Mouse (Mus musculus) hindbrain, embryonic 14.5 days (tissue): ENCODE measurements at regions not wholly inside any gene's neighbourhood (a gene's known extent, or its start where the extent isn't known, plus 50 kb on each side); places are given as distances from the start of the nearest gene placed in this dataset.
A peak's percentile ranks its signal among the peaks of the same experiment; 100 is the strongest.

Experiments
- ATAC-seq: fragments of 200-750 bp; cut with Nextera tagmentation; 2 replicates; pipeline ENCODE4 v1.8.0; 2017; ENCODE audit warnings: moderate number of reproducible peaks, mild to moderate bottlenecking, moderate TSS enrichment, moderate library complexity; ENCODE audit not compliant: low FRiP score
- DNase-seq: peaks from one replicate; pipeline ENCODE4 v3.0.0-alpha.2; 2015; ENCODE audit warnings: low spot score
- H3K27ac ChIP-seq: fragments of 300-500 bp; sonication (generic); 2 replicates; pipeline ENCODE4 v1.5.1; 2014; ENCODE audit warnings: mild to moderate bottlenecking, moderate library complexity
- H3K27me3 ChIP-seq: fragments of 300-500 bp; sonication (generic); 2 replicates; pipeline ENCODE4 v1.6.1; 2014; ENCODE audit warnings: mild to moderate bottlenecking, low read length, mixed read lengths; ENCODE audit not compliant: control insufficient read depth, insufficient read depth
- H3K36me3 ChIP-seq: fragments of 300-500 bp; sonication (generic); replicated peaks from 2 replicates; pipeline ENCODE4 v1.6.1; 2014; ENCODE audit not compliant: control insufficient read depth, insufficient read depth
- H3K4me1 ChIP-seq: fragments of 300-500 bp; sonication (generic); replicated peaks from 2 replicates; pipeline ENCODE4 v1.6.1; 2014; ENCODE audit warnings: antibody characterized with exemption, low read length, mixed read lengths; ENCODE audit not compliant: control insufficient read depth, insufficient read depth
- H3K4me2 ChIP-seq: fragments of 300-500 bp; sonication (generic); replicated peaks from 2 replicates; pipeline ENCODE4 v1.6.1; 2014; ENCODE audit warnings: mild to moderate bottlenecking, moderate library complexity
- H3K4me3 ChIP-seq: fragments of 300-500 bp; sonication (generic); replicated peaks from 2 replicates; pipeline ENCODE4 v1.5.1; 2014; ENCODE audit warnings: mild to moderate bottlenecking, low read length
- H3K9ac ChIP-seq: fragments of 300-500 bp; sonication (generic); 2 replicates; pipeline ENCODE4 v1.6.1; 2014
- H3K9me3 ChIP-seq: fragments of 300-500 bp; sonication (generic); 2 replicates; pipeline ENCODE4 v1.6.1; 2016; ENCODE audit warnings: low read length; ENCODE audit not compliant: control insufficient read depth
- WGBS: fragments of 180-500 bp; shearing (Covaris S2); extraction: QIAGEN DNeasy Blood & Tissue Kit; methylation state at CpG from one replicate; pipeline ENCODE4 v1.1.7; 2014; 5-methylcytosine and 5-hydroxymethylcytosine counted together

DNA sequence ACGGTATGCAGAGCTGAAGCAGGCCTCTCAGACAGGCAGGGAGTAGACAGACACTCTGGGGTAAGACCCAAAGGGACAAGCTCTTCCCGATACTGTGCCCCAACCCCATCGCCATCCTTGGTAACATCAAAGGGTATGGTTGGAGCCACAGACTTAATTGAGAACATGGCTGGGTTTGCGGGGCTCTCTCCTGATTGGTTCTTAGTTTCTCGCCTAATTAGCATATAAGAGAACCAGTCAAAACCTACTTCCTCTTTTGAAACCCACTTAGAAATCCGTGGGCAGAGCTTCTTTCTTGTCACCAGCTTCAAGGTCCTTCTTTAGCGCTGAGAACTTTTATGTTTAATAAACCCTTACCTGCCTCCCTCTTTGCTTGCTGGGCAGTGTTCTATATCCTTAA lies 87.5 kb upstream of the Spaca7 start:
- H3K4me2 ChIP-seq: no peak overlapping the region
- WGBS: 76% methylated on average over 7 of the region's 7 CpGs
- H3K9ac ChIP-seq: no peak overlapping the region
- peaks cover 14% of the 10 kb centered on the region; the same call in 1 of the 2 replicates for H3K4me1 ChIP-seq
- H3K4me3 ChIP-seq: no peak overlapping the region
- peaks cover 42% of the 10 kb centered on the region for H3K27me3 ChIP-seq
- no peaks in the 10 kb centered on the region for H3K9me3 ChIP-seq
- H3K36me3 ChIP-seq: no peaks in the 10 kb centered on the region
- DNase-seq (no peak), ATAC-seq (no peak)
- H3K27ac ChIP-seq: no peak overlapping the region

DNA sequence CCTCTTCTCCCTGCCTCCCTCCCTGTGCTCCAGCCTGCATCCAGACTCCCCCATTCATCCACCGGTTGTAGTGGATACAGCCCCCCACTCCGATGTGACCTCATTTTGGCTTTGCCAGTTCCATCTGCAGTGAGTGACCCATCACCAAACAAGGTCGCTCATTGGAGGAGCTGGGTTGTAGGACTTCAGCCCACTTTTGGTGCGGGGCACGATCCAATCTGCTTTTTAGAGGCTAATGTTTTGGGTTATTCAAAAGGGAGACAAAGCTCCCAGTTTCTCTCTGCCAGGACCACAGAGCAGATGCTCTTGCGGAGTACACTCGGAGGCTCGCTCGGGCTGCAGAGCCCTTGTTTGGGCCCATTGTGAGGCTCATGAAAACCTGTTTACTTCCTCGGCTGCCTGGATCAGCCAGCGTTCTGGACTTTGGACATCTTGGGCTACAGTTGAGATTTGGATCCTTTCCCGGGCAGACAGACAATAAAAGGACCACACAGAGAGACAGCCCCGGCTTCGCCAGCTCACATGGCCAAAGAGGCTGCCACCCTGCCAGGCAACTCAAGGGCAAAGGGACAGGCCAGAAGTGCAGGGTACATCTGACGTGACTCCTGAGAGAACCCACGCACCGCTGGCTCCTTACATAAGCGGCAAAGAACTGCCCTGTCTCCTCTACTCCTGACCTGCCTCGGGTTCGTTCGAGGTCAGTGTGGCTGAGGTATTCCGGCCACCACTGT lies 86.3 kb upstream of the Spaca7 start:
- Histone ChIP-seq H3K4me3 (no peak overlapping the region), H3K9ac (no peak overlapping the region), H3K27me3 (peaks cover 40% of the 10 kb centered on the region), H3K4me2 (no peak overlapping the region), H3K9me3 (no peaks in the 10 kb centered on the region), H3K4me1 (peaks cover 12% of the 10 kb centered on the region; the same call in 1 of the 2 replicates), H3K36me3 (no peaks in the 10 kb centered on the region), H3K27ac (0 out of 2 replicates have a peak overlapping the region, but pooled peaks have one; percentile 33)
- DNase-seq (peak; percentile 71), ATAC-seq (peak; percentile 87)
- WGBS: 44% methylated on average over 22 of the region's 22 CpGs

DNA sequence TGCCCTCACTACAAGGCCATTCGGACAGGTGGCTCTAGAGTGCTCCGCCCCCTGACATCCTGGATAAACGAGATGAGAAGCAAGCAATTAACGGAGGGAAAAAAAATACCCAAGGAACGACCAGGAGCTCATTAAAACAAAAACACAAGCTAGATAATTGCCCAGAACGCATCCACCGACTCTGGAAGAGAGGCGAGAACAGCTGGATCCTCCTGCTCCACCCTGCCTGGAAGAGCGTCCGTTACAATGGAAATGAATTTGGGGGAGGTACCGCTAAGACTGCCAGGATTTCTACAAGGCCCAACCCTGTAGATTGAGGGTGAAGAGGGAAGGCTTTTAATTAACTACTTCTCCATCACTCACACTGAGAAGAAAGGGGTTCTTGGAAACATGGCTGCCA lies 85.6 kb upstream of the Spaca7 start:
- Histone ChIP-seq H3K27me3 (peaks cover 34% of the 10 kb centered on the region), H3K4me2 (no peak overlapping the region), H3K9ac (no peak overlapping the region), H3K36me3 (no peaks in the 10 kb centered on the region), H3K27ac (no peak overlapping the region), H3K9me3 (no peaks in the 10 kb centered on the region), H3K4me1 (peaks cover 6% of the 10 kb centered on the region; the same call in 1 of the 2 replicates), H3K4me3 (no peak overlapping the region)
- 41% methylated on average over 11 of the region's 11 CpGs for WGBS
- DNase-seq (no peak), ATAC-seq (no peak)

DNA sequence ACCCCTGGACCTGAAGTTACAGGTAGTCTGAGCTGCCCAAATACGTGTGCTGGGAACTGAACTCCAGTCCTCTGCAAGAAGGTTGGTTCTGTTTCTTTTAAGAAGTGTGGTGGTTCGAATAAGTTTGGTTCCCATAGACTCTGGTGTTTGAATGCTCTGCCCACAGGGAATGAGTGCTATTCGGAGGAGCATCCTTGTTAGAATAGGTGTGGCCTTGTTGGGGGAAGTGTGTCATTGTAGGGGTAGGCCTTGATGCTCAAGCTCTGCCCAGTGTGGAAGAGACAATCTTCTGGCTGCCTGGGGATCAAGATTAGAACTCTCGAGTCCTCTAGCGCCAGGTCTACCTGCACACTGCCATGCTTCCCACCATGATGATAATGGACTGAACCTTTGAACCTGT lies 83.6 kb upstream of the Spaca7 start:
- H3K4me1 ChIP-seq: no peaks in the 10 kb centered on the region
- H3K27me3 ChIP-seq: peaks cover 15% of the 10 kb centered on the region; the same call in 1 of the 2 replicates
- H3K9me3 ChIP-seq: no peaks in the 10 kb centered on the region
- WGBS: 94% methylated on average over 5 of the region's 5 CpGs
- no peak overlapping the region for H3K27ac ChIP-seq
- H3K36me3 ChIP-seq: no peaks in the 10 kb centered on the region
- ATAC-seq: no peak
- H3K9ac ChIP-seq: no peak overlapping the region
- no peak for DNase-seq
- no peak overlapping the region for H3K4me2 ChIP-seq
- no peak overlapping the region for H3K4me3 ChIP-seq

DNA sequence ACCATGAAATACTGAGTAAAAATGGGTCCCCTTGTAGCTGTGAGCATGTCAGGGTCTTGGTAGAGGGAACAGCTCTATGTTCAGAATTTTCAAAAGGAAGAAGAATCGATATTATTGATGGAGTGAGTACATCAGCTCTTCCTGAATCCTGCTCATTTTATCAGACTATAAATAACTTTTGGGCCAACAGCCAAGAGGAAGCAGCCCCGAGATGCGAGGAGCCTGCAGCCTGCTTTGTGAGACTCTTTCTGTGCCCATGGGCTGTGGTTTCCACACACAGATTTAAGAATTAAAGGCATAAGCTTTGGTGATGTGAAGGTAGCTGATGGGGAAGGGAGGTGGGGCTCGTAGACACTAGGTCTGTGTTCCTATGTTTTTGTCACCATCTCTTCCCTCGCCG lies 81.4 kb upstream of the Spaca7 start:
- Histone ChIP-seq H3K36me3 (no peaks in the 10 kb centered on the region), H3K4me1 (no peaks in the 10 kb centered on the region), H3K4me2 (no peak overlapping the region), H3K27me3 (peaks cover 3% of the 10 kb centered on the region; the same call in 1 of the 2 replicates), H3K9me3 (no peaks in the 10 kb centered on the region), H3K27ac (no peak overlapping the region), H3K4me3 (no peak overlapping the region), H3K9ac (no peak overlapping the region)
- WGBS: 80% methylated on average over 6 of the region's 6 CpGs
- ATAC-seq (no peak), DNase-seq (no peak)

DNA sequence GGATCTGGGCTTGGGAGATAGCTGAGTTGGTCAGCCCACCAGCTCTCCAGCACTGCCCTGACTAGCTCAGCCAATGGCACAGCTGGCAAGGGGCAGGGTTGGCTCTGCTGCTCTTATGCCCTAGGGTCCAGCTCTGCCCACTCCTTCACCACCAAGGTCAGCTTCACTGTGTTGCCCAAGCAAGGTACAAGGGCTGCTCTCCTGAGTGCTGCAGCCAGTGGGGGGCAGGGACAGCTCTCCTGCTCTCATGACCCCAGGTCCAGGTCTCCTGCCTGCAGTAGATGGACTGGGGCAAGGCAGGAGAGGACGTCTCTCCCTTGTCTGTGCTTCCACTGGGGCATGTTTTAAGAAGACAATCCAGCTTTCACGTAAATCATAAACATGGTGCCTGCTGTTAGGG lies 80.4 kb upstream of the Spaca7 start:
- Histone ChIP-seq H3K4me2 (no peak overlapping the region), H3K4me3 (no peak overlapping the region), H3K9ac (no peak overlapping the region), H3K9me3 (no peaks in the 10 kb centered on the region), H3K36me3 (no peaks in the 10 kb centered on the region), H3K27ac (no peak overlapping the region), H3K27me3 (peaks cover 4% of the 10 kb centered on the region; the same call in 1 of the 2 replicates), H3K4me1 (no peaks in the 10 kb centered on the region)
- DNase-seq (no peak), ATAC-seq (no peak)
- WGBS: 72% methylated on average over 2 of the region's 2 CpGs

DNA sequence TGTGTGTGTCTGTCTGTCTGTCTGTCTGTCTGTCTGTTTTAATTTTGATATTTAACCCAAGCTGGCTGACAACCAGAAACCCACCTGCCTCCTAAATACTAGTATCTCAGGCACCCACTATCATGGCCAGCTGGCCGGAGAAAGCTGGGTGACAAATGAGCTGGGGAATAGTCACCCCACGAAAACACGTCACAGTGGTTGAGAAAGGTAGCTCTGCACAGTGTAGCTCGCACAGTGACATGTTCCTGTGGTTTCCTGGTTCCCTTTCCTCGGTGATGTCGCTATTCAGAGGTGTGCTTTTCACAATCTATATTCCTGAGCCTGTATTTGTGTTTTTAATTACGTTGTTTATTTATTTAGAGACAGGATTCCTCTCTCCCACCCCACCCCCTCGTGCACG lies 78.3 kb upstream of the Spaca7 start:
- peaks cover 11% of the 10 kb centered on the region; the same call in 1 of the 2 replicates for H3K27me3 ChIP-seq
- ATAC-seq: no peak
- 91% methylated on average over 9 of the region's 9 CpGs for WGBS

DNA sequence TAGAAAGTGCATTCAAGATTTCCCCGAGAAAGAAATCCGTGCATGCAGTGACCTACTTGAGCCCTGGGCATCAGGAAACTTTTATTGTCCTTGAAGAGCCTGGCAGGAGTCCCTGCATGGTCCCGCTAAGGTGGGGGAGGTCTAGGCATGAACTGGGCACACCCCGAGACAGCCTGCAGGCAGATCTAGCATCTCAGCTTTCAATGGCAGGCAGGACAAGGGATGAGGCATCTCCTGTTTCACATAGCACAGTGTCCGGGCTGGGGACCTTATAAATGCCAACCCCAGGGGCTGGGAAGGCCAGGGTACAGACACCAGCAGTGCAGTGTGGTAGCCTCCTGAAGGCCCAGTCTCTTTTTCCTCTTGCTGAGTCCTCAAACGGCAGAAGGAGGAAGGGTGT lies 75.4 kb upstream of the Spaca7 start:
- H3K36me3 ChIP-seq: no peaks in the 10 kb centered on the region
- H3K4me2 ChIP-seq: no peak overlapping the region
- H3K4me3 ChIP-seq: no peak overlapping the region
- DNase-seq (no peak), ATAC-seq (no peak)
- H3K27ac ChIP-seq: no peak overlapping the region
- H3K27me3 ChIP-seq: peaks cover 31% of the 10 kb centered on the region
- H3K9me3 ChIP-seq: no peaks in the 10 kb centered on the region
- WGBS: 8% methylated on average over 6 of the region's 6 CpGs
- peaks cover 6% of the 10 kb centered on the region for H3K4me1 ChIP-seq
- H3K9ac ChIP-seq: no peak overlapping the region

More for the DNA sequence above, 78.3 kb upstream of the Spaca7 start:
- no peaks in the 10 kb centered on the region for H3K9me3 ChIP-seq
- no peak for DNase-seq
- no peak overlapping the region for H3K4me3 ChIP-seq
- no peak overlapping the region for H3K27ac ChIP-seq
- no peaks in the 10 kb centered on the region for H3K4me1 ChIP-seq
- H3K36me3 ChIP-seq: no peaks in the 10 kb centered on the region
- H3K4me2 ChIP-seq: no peak overlapping the region
- H3K9ac ChIP-seq: no peak overlapping the region

DNA sequence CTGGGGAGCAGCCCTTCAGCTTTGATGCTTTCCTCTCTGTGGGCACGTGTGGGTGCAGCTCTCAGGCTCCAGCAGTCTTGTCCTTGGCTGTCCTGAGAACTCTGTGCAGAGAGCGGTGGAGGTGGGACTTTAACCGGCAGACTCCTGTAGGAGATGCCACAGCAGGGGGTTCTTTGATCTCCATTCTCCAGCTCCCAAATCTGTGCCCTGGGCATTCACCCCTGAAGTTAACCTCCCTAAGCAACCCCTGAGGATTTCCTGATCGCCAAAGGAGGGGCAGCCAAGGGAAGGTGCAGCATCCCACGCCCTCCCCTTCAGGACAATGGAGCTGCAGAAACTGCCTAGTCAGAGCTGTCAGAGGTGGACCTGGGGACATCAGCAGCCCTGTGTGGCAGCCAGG lies 73.2 kb upstream of the Spaca7 start:
- Histone ChIP-seq H3K36me3 (no peaks in the 10 kb centered on the region), H3K27ac (no peak overlapping the region), H3K9ac (no peak overlapping the region), H3K4me3 (no peak overlapping the region), H3K27me3 (peaks cover 43% of the 10 kb centered on the region), H3K4me2 (no peak overlapping the region), H3K9me3 (no peaks in the 10 kb centered on the region), H3K4me1 (peaks cover 20% of the 10 kb centered on the region)
- DNase-seq: no peak
- 15% methylated on average over 5 of the region's 5 CpGs for WGBS
- no peak for ATAC-seq
